Mouse (Mus musculus): ENCODE measurements around the gene Cd274. TPM values are rescaled to one million over a fixed set of nuclear protein-coding genes. Genes with fewer than 3 reads are reported as not detected.
A peak's percentile ranks its signal among the peaks of the same experiment; 100 is the strongest.
"Not testable (repeated sequence)": the region's sequence is repeated elsewhere in the genome, so short reads cannot be mapped to it uniquely, and the experiment has no call there.

Gene Cd274
- polyA plus RNA-seq, 1 experiment from 2014 or later = 0.18 TPM

DNA sequence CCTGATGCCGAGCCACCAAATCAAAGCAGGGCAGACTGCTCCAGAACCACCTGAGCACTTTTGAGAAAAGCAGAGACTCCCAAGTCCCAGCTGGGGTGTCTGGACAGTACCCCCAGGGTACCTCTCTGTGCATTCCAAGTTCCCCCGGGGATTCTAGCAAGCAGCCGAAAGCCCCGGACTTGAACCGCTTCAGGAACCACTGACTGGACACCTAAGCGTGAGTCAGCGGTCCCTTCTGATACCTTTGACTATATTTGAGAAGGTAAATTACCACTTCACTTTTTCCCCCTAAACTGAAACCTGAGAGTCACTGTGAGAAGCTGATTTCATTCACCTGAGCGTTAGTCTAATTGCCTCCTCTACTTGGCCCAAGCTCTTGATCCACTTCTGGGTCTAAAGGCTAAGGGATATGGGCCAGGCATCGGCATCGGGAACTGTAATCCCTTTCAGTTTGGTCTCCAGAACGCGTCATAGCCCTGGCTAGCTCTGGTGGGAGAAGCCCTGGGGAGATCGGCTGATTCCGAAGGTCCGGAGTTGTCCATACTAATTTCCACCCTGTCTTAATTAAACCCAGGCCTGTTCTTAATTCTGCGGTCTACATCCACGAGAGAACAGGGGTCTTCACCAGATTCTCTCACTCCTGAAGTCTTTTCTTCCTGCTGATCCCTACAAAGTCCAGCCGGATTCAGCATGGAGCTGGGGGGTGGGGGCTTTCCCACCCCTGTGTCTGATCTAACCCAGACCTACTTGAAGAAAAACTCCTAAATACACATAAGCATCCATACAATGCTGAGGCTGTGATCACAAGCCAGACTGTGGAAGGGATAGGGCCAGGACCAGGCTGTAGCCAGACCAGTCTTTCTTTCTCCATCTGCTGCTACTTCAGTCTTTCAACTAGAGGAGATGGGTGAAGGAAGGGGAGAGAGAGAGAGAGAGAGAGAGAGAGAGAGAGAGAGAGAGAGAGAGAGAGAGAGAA is 39.1 kb downstream of the Cd274 start:
- Histone ChIP-seq H3K4me1 (replicated peaks; ENCODE audit: insufficient read depth, low read length) (no peaks in the 10 kb centered on the region; the same call in 1 of the 2 replicates), H3K27me3 (ENCODE audit: insufficient read depth, low read length) (no peaks in the 10 kb centered on the region), H3K4me3 (replicated peaks; ENCODE audit: low read depth, low read length) (no peak overlapping the region), H3K36me3 (ENCODE audit: insufficient read depth, low read length) (no peaks in the 10 kb centered on the region), H3K9ac (ENCODE audit: low read depth, low read length) (no peak overlapping the region), H3K9me3 (replicated peaks; ENCODE audit: low read length) (no peaks in the 10 kb centered on the region), H3K4me2 (ENCODE audit: low read length) (no peak overlapping the region), H3K27ac (no peak overlapping the region)
- DNase-seq (ENCODE audit: low spot score) (no peak), ATAC-seq (replicated peaks; ENCODE audit: low FRiP score, low read depth) (no peak)
- WGBS = 85% methylated on average over 18 of the region's 18 CpGs
- TF ChIP-seq CTCF (IDR thresholded peaks at IDR 0.05; ENCODE audit: low read depth) = no peak

DNA sequence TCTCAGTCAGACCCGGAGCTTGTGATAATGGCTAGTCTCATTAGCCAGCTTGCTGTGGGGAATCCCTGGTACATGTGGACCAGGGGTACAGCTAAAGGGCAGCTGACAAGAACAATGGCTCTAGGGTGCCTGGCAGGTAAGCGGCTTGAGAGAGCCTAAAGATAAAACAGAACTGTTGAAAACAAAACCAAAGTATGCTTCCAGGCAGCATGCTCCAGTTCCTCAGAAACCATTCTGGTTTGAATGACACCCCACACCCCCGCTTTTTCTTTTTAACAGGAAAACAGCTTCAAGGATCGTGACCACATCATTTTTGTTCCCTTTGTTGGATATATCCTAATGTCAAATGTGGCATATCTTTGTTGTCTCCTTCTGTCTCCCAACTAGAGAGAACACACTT is 43.4 kb downstream of the Cd274 start, which contains the start of gene Pdcd1lg2:
Gene Pdcd1lg2, plus strand, starts transcription at position 301 of the 400 bp plus-strand sequence.
- Histone ChIP-seq H3K27ac (no peak within 1 kb of the TSS), H3K9ac (ENCODE audit: low read depth, low read length) (no peak within 1 kb of the TSS), H3K36me3 (ENCODE audit: insufficient read depth, low read length) (no peaks in the 10 kb centered on the region), H3K9me3 (replicated peaks; ENCODE audit: low read length) (no peaks in the 10 kb centered on the region), H3K4me1 (replicated peaks; ENCODE audit: insufficient read depth, low read length) (no peaks in the 10 kb centered on the region; the same call in 1 of the 2 replicates), H3K4me3 (replicated peaks; ENCODE audit: low read depth, low read length) (no peak within 1 kb of the TSS), H3K27me3 (ENCODE audit: insufficient read depth, low read length) (no peaks in the 10 kb centered on the region), H3K4me2 (ENCODE audit: low read length) (no peak within 1 kb of the TSS)
- DNase-seq (ENCODE audit: low spot score) (no peak), ATAC-seq (replicated peaks; ENCODE audit: low FRiP score, low read depth) (no peak)
- TF ChIP-seq CTCF (IDR thresholded peaks at IDR 0.05; ENCODE audit: low read depth) = no peak
- 86% methylated on average over 4 of the region's 4 CpGs for WGBS

DNA sequence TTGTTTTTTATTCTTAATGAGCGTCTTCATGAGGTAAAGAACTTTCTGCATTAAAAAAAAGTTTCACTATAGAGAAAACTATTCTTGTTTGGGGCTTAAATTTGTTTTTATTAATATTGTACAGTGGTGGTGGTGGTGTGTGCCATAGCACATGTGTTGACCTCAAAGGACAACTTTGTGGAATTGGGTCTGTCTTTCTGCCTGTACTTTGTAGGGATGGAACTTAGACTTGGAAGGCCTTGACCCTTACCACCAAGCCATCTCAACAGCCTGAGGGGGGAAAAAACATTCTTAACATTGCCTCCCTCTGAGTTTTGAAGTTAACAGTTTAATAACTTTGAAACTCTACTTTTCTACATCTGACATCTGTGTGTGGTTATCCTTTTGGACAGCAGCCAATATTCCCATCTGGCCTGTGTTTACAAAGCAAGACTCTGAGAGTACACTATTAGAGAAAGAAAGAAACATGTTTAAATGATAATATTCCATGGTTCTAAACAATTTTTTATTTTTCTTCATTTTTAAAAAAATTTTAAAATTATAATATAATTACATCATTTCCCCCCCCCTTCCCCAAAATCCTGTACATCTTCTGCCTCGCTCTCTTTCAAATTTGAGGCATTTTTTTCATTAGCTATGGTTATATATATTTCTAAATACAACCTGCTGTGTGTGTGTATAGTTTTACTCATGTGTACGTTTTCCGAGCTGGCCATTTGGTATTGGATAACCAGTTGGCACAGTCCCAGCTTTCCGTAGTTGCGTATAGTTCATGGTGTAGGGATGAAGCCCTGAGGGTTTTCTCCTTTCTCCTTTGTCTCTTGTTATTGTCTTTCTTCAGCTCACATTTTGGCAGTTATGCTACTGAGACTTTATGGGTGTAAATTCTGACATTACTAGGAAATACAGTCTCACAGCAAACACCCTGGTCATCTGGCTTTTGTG is 45.5 kb downstream of the Cd274 start:
- Histone ChIP-seq H3K27ac (no peak overlapping the region), H3K4me3 (replicated peaks; ENCODE audit: low read depth, low read length) (no peak overlapping the region), H3K4me1 (replicated peaks; ENCODE audit: insufficient read depth, low read length) (no peaks in the 10 kb centered on the region; the same call in 1 of the 2 replicates), H3K9me3 (replicated peaks; ENCODE audit: low read length) (no peaks in the 10 kb centered on the region), H3K36me3 (ENCODE audit: insufficient read depth, low read length) (no peaks in the 10 kb centered on the region), H3K4me2 (ENCODE audit: low read length) (no peak overlapping the region), H3K9ac (ENCODE audit: low read depth, low read length) (no peak overlapping the region), H3K27me3 (ENCODE audit: insufficient read depth, low read length) (no peaks in the 10 kb centered on the region)
- WGBS = 58% methylated on average over 6 of the region's 6 CpGs
- TF ChIP-seq CTCF (IDR thresholded peaks at IDR 0.05; ENCODE audit: low read depth) = no peak
- ATAC-seq (replicated peaks; ENCODE audit: low FRiP score, low read depth) (no peak), DNase-seq (ENCODE audit: low spot score) (peak; percentile 66)

DNA sequence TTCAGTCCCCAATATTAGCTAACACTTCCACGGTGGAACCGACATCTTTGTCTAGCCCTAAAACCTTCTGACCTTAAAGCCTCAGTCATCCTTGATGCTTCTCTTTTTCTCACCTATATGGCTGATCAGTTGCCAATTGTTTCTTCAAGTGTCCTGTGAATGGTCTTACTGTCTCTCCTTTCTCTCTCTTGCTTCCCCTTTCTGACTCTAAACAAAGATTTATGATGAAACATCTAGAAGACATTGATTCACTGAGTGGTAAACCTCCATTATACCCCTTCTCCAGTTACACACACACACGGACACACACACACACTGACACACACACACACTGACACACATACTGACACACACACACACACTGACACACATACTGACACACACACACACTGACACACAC is 47.3 kb downstream of the Cd274 start:
- Histone ChIP-seq H3K9me3 (replicated peaks; ENCODE audit: low read length) (no peaks in the 10 kb centered on the region), H3K36me3 (ENCODE audit: insufficient read depth, low read length) (no peaks in the 10 kb centered on the region), H3K4me2 (ENCODE audit: low read length) (no peak overlapping the region), H3K4me3 (replicated peaks; ENCODE audit: low read depth, low read length) (no peak overlapping the region), H3K9ac (ENCODE audit: low read depth, low read length) (no peak overlapping the region), H3K27ac (no peak overlapping the region), H3K4me1 (replicated peaks; ENCODE audit: insufficient read depth, low read length) (0 out of 2 replicates have a peak, but pooled peaks cover 2% of the 10 kb centered on the region), H3K27me3 (ENCODE audit: insufficient read depth, low read length) (no peaks in the 10 kb centered on the region)
- no peak for TF ChIP-seq CTCF (IDR thresholded peaks at IDR 0.05; ENCODE audit: low read depth)
- no peak for ATAC-seq (replicated peaks; ENCODE audit: low FRiP score, low read depth)
- no peak for DNase-seq (ENCODE audit: low spot score)
- WGBS = 79% methylated on average over 3 of the region's 3 CpGs

DNA sequence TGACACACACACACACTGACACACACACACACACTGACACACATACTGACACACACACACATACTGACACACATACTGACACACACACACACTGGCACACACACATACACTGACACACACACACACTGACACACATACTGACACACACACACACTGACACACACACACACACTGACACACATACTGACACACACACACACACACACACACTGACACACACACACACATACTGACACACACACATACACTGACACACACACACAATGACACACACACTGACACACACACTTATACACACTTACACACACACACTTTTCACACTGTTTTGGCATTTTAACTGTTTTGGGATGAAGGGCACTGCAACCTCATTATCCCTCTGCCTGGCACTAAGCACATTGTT is 47.7 kb downstream of the Cd274 start:
- not testable (repeated sequence) for H3K9me3 ChIP-seq (replicated peaks; ENCODE audit: low read length); H3K27ac ChIP-seq; H3K9ac ChIP-seq (ENCODE audit: low read depth, low read length); H3K4me1 ChIP-seq (replicated peaks; ENCODE audit: insufficient read depth, low read length); DNase-seq (ENCODE audit: low spot score); H3K4me3 ChIP-seq (replicated peaks; ENCODE audit: low read depth, low read length); H3K4me2 ChIP-seq (ENCODE audit: low read length); ATAC-seq (replicated peaks; ENCODE audit: low FRiP score, low read depth); H3K27me3 ChIP-seq (ENCODE audit: insufficient read depth, low read length); H3K36me3 ChIP-seq (ENCODE audit: insufficient read depth, low read length)

DNA sequence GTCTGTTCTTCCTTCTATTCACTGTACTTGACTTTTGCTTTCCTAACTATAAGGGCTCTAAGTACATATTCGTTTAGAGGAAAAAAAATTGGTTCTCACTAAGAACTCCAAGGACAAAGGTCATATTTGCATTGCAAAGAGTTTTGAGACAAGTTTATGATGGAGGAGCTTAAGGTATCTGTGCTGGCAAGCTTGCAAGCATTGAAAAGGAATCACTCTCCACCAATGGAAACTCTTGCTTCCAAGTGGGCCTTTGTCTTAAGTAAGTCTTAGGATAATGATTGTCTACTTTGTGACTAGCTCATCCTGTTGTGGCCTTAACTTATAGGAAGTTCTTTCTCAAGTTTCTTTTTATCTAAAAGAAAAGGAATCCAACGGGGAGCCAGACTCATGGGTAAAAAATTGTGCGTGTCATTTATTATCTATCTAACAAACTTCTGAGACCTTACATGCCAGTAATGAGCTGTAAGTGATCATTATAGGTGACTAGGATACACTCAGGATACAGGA is 49.2 kb downstream of the Cd274 start:
- DNase-seq (ENCODE audit: low spot score) (no peak), ATAC-seq (replicated peaks; ENCODE audit: low FRiP score, low read depth) (no peak)
- Histone ChIP-seq H3K36me3 (ENCODE audit: insufficient read depth, low read length) (no peaks in the 10 kb centered on the region), H3K27me3 (ENCODE audit: insufficient read depth, low read length) (no peaks in the 10 kb centered on the region), H3K4me1 (replicated peaks; ENCODE audit: insufficient read depth, low read length) (0 out of 2 replicates have a peak, but pooled peaks cover 2% of the 10 kb centered on the region), H3K4me3 (replicated peaks; ENCODE audit: low read depth, low read length) (no peak overlapping the region), H3K27ac (no peak overlapping the region), H3K4me2 (ENCODE audit: low read length) (no peak overlapping the region), H3K9me3 (replicated peaks; ENCODE audit: low read length) (no peaks in the 10 kb centered on the region), H3K9ac (ENCODE audit: low read depth, low read length) (no peak overlapping the region)
- WGBS = 71% methylated on average over 3 of the region's 3 CpGs
- TF ChIP-seq CTCF (IDR thresholded peaks at IDR 0.05; ENCODE audit: low read depth) = no peak

Measured in kidney, postnatal 0 days (tissue).